Mouse (Mus musculus) heart, postnatal 0 days (tissue): Measurements from ENCODE around the gene 1700006A11Rik.

Source experiments
- CTCF ChIP-seq: IDR thresholded peaks from 2 replicates; pipeline ENCODE4 v1.5.1; 2016; ENCODE audit warnings: antibody characterized with exemption, control low read depth, low read depth
- EP300 ChIP-seq: IDR thresholded peaks from 2 replicates; pipeline ENCODE4 v1.6.1; 2016; ENCODE audit warnings: antibody characterized with exemption, low read depth

GRCm38 (mm10) chr3:124390101-124390500 lies 35.7 kb downstream of the 1700006A11Rik start:
- no peak for TF ChIP-seq CTCF
- TF ChIP-seq EP300, result no peak
